Mouse (Mus musculus): ENCODE measurements around the gene Cenpv. TPM values are rescaled to one million over a fixed set of nuclear protein-coding genes. Genes with fewer than 3 reads are reported as not detected.
"Not testable (repeated sequence)": the region's sequence is repeated elsewhere in the genome, so short reads cannot be mapped to it uniquely, and the experiment has no call there.

Cenpv gene
- polyA plus RNA-seq, 1 experiment from 2014 or later = 9.8 TPM

GRCm38 (mm10) chr11:62513311-62513710 is 25.8 kb downstream of the Cenpv start:
- ATAC-seq (no peak), DNase-seq (no peak)
- H3K4me2 ChIP-seq (ENCODE audit: low read depth, low read length) = no peak overlapping the region
- no peak overlapping the region for H3K9ac ChIP-seq (replicated peaks)
- 80% methylated on average over 6 of the region's 6 CpGs for WGBS (ENCODE audit: insufficient replicate concordance)
- no peak for TF ChIP-seq EP300 (IDR thresholded peaks at IDR 0.05; ENCODE audit: low read depth)
- TF ChIP-seq CTCF (IDR thresholded peaks at IDR 0.05; ENCODE audit: low read depth) = no peak
- H3K27me3 ChIP-seq (ENCODE audit: insufficient read depth, low read length) = no peaks in the 10 kb centered on the region
- no peaks in the 10 kb centered on the region for H3K36me3 ChIP-seq (replicated peaks; ENCODE audit: insufficient read depth, low read length)
- H3K4me3 ChIP-seq (ENCODE audit: low read depth, low read length) = no peak overlapping the region
- no peaks in the 10 kb centered on the region for H3K9me3 ChIP-seq (ENCODE audit: low read length)
- H3K27ac ChIP-seq (ENCODE audit: low read depth) = no peak overlapping the region
- H3K4me1 ChIP-seq (ENCODE audit: insufficient read depth) = no peaks in the 10 kb centered on the region; the same call in 1 of the 2 replicates

GRCm38 (mm10) chr11:62512529-62513080 is 26.5 kb downstream of the Cenpv start:
- no peak overlapping the region for H3K9ac ChIP-seq (replicated peaks)
- no peak overlapping the region for H3K27ac ChIP-seq (ENCODE audit: low read depth)
- H3K4me2 ChIP-seq (ENCODE audit: low read depth, low read length) = no peak overlapping the region
- TF ChIP-seq EP300 (IDR thresholded peaks at IDR 0.05; ENCODE audit: low read depth) (no peak), CTCF (IDR thresholded peaks at IDR 0.05; ENCODE audit: low read depth) (peak; percentile 32; the same call in 1 of the 2 replicates)
- H3K4me1 ChIP-seq (ENCODE audit: insufficient read depth) = no peaks in the 10 kb centered on the region; the same call in 1 of the 2 replicates
- H3K4me3 ChIP-seq (ENCODE audit: low read depth, low read length) = no peak overlapping the region
- no peaks in the 10 kb centered on the region for H3K27me3 ChIP-seq (ENCODE audit: insufficient read depth, low read length)
- ATAC-seq = no peak
- no peaks in the 10 kb centered on the region for H3K9me3 ChIP-seq (ENCODE audit: low read length)
- 85% methylated on average over 8 of the region's 8 CpGs for WGBS (ENCODE audit: insufficient replicate concordance)
- DNase-seq = no peak
- no peaks in the 10 kb centered on the region for H3K36me3 ChIP-seq (replicated peaks; ENCODE audit: insufficient read depth, low read length)

- Histone ChIP-seq H3K27ac (ENCODE audit: low read depth) (no peak overlapping the region), H3K27me3 (ENCODE audit: insufficient read depth, low read length) (no peaks in the 10 kb centered on the region), H3K4me3 (ENCODE audit: low read depth, low read length) (no peak overlapping the region), H3K9me3 (ENCODE audit: low read length) (no peaks in the 10 kb centered on the region), H3K9ac (replicated peaks) (no peak overlapping the region), H3K4me2 (ENCODE audit: low read depth, low read length) (no peak overlapping the region), H3K4me1 (ENCODE audit: insufficient read depth) (no peaks in the 10 kb centered on the region; the same call in 1 of the 2 replicates), H3K36me3 (replicated peaks; ENCODE audit: insufficient read depth, low read length) (no peaks in the 10 kb centered on the region)
- ATAC-seq = no peak
- WGBS (ENCODE audit: insufficient replicate concordance) = 82% methylated on average over 13 of the region's 13 CpGs
- DNase-seq = no peak
- TF ChIP-seq CTCF (IDR thresholded peaks at IDR 0.05; ENCODE audit: low read depth) (0 out of 2 replicates have a peak, but pooled peaks have one; percentile 14), EP300 (IDR thresholded peaks at IDR 0.05; ENCODE audit: low read depth) (no peak)
These were observed 27.4 kb downstream of the Cenpv start for GRCm38 (mm10) chr11:62511444-62512202.

- 83% methylated on average over 5 of the region's 5 CpGs for WGBS (ENCODE audit: insufficient replicate concordance)
These were observed 28.1 kb downstream of the Cenpv start for GRCm38 (mm10) chr11:62510956-62511355.

GRCm38 (mm10) chr11:62509571-62509970 is 29.5 kb downstream of the Cenpv start:
- no peak for ATAC-seq

More at GRCm38 (mm10) chr11:62510956-62511355, 28.1 kb downstream of the Cenpv start:
- ATAC-seq (no peak), DNase-seq (no peak)
- TF ChIP-seq CTCF (IDR thresholded peaks at IDR 0.05; ENCODE audit: low read depth) (no peak), EP300 (IDR thresholded peaks at IDR 0.05; ENCODE audit: low read depth) (no peak)
- H3K4me3 ChIP-seq (ENCODE audit: low read depth, low read length) = no peak overlapping the region
- no peak overlapping the region for H3K4me2 ChIP-seq (ENCODE audit: low read depth, low read length)
- no peak overlapping the region for H3K27ac ChIP-seq (ENCODE audit: low read depth)
- H3K9me3 ChIP-seq (ENCODE audit: low read length) = no peaks in the 10 kb centered on the region
- H3K9ac ChIP-seq (replicated peaks) = no peak overlapping the region
- no peaks in the 10 kb centered on the region; the same call in 1 of the 2 replicates for H3K4me1 ChIP-seq (ENCODE audit: insufficient read depth)
- no peaks in the 10 kb centered on the region for H3K36me3 ChIP-seq (replicated peaks; ENCODE audit: insufficient read depth, low read length)
- no peaks in the 10 kb centered on the region for H3K27me3 ChIP-seq (ENCODE audit: insufficient read depth, low read length)

GRCm38 (mm10) chr11:62508816-62509215 is 30.2 kb downstream of the Cenpv start:
- not testable (repeated sequence) for H3K9me3 ChIP-seq (ENCODE audit: low read length); DNase-seq; H3K9ac ChIP-seq (replicated peaks); H3K27me3 ChIP-seq (ENCODE audit: insufficient read depth, low read length); ATAC-seq; H3K4me3 ChIP-seq (ENCODE audit: low read depth, low read length); H3K4me1 ChIP-seq (ENCODE audit: insufficient read depth); H3K27ac ChIP-seq (ENCODE audit: low read depth); H3K36me3 ChIP-seq (replicated peaks; ENCODE audit: insufficient read depth, low read length); H3K4me2 ChIP-seq (ENCODE audit: low read depth, low read length)
- 91% methylated on average over 5 of the region's 5 CpGs for WGBS (ENCODE audit: insufficient replicate concordance)

More at GRCm38 (mm10) chr11:62509571-62509970, 29.5 kb downstream of the Cenpv start:
- H3K27ac ChIP-seq (ENCODE audit: low read depth) = no peak overlapping the region
- H3K4me1 ChIP-seq (ENCODE audit: insufficient read depth) = no peaks in the 10 kb centered on the region; the same call in 1 of the 2 replicates
- no peak overlapping the region for H3K9ac ChIP-seq (replicated peaks)
- H3K4me3 ChIP-seq (ENCODE audit: low read depth, low read length) = no peak overlapping the region
- no peaks in the 10 kb centered on the region for H3K9me3 ChIP-seq (ENCODE audit: low read length)
- DNase-seq = no peak
- no peaks in the 10 kb centered on the region for H3K36me3 ChIP-seq (replicated peaks; ENCODE audit: insufficient read depth, low read length)
- no peak overlapping the region for H3K4me2 ChIP-seq (ENCODE audit: low read depth, low read length)
- no peaks in the 10 kb centered on the region for H3K27me3 ChIP-seq (ENCODE audit: insufficient read depth, low read length)
- WGBS (ENCODE audit: insufficient replicate concordance) = 55% methylated on average over 3 of the region's 3 CpGs
- TF ChIP-seq CTCF (IDR thresholded peaks at IDR 0.05; ENCODE audit: low read depth) (no peak), EP300 (IDR thresholded peaks at IDR 0.05; ENCODE audit: low read depth) (no peak)

- 88% methylated on average over 13 of the region's 13 CpGs for WGBS (ENCODE audit: insufficient replicate concordance)
- H3K9me3 ChIP-seq (ENCODE audit: low read length) = not testable (repeated sequence)
These were observed 30.7 kb downstream of the Cenpv start for GRCm38 (mm10) chr11:62508365-62508764.

More at GRCm38 (mm10) chr11:62508365-62508764, 30.7 kb downstream of the Cenpv start:
- not testable (repeated sequence) for H3K9ac ChIP-seq (replicated peaks); H3K4me3 ChIP-seq (ENCODE audit: low read depth, low read length); H3K27ac ChIP-seq (ENCODE audit: low read depth); ATAC-seq; H3K4me1 ChIP-seq (ENCODE audit: insufficient read depth); H3K4me2 ChIP-seq (ENCODE audit: low read depth, low read length); H3K36me3 ChIP-seq (replicated peaks; ENCODE audit: insufficient read depth, low read length); H3K27me3 ChIP-seq (ENCODE audit: insufficient read depth, low read length); DNase-seq
